ENCODE assay signal across 21 mouse cellular contexts in the genomic region with DNA sequence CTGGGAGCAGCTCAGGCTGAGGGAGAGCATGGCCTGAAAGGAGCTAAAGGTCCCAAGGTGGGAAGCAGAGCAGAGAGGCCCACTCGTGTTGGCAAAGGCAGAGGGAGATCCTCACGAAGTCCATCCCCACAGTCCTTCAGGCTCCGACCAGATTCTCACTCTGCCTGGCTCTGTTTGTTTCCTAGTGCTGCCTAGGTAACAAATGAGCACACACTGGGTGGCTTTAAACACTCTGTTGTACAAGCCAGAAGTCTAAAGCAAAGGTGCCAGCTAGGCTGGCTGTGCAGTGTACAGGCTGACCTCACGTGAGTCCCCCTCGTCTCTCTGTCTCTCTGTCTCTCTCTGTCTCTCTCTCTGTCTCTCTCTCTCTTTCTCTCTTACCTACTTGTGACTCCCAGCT.
DNase-seq lines count a peak whose midpoint lies in the region; ATAC-seq and TF ChIP-seq lines count a peak whose summit lies in the region.
"Had no signal": no experiment of that assay in that cellular context is flagged by ENCODE, and none has a peak within 500 bp of the region (broad histone marks: within the 10 kb centered on the region; RNA-seq: fewer than 3 reads in every experiment).

No protein-coding gene starts in this region.

- H3K27ac ChIP-seq in heart, embryonic 11.5 days (ENCODE audit: low read depth, low read length): no peak overlapping the region
- H3K27ac ChIP-seq in heart, embryonic 12.5 days (ENCODE audit: poor library complexity, severe bottlenecking): no peak overlapping the region
- H3K27ac ChIP-seq in lung, embryonic 16.5 days (ENCODE audit: low read length): no peak overlapping the region
- no peak overlapping the region for H3K27ac ChIP-seq in stomach, embryonic 16.5 days (ENCODE audit: low read length)
- H3K27ac ChIP-seq in stomach, postnatal 0 days (replicated peaks): no peak overlapping the region
- H3K27ac ChIP-seq: embryonic facial prominence, embryonic 15.5 days; kidney, postnatal 0 days; left cerebral cortex, adult 2 months; liver, embryonic 15.5 days; macrophage had no signal

- H3K4me1 ChIP-seq in heart, embryonic 11.5 days (ENCODE audit: control insufficient read depth, insufficient read depth, low read length): peaks cover 27% of the 10 kb centered on the region
- H3K4me1 ChIP-seq in heart, embryonic 12.5 days (replicated peaks): peaks cover 27% of the 10 kb centered on the region
- peaks cover 13% of the 10 kb centered on the region for H3K4me1 ChIP-seq in lung, embryonic 16.5 days (replicated peaks; ENCODE audit: control insufficient read depth, insufficient read depth, low read length)
- H3K4me1 ChIP-seq in stomach, embryonic 16.5 days (ENCODE audit: control insufficient read depth, insufficient read depth, low read length): peaks cover 13% of the 10 kb centered on the region
- H3K4me1 ChIP-seq in stomach, postnatal 0 days (replicated peaks; ENCODE audit: control insufficient read depth, insufficient read depth): no peaks in the 10 kb centered on the region; the same call in 1 of the 2 replicates
- H3K4me1 ChIP-seq: liver, embryonic 15.5 days had no signal

- no peaks in the 10 kb centered on the region for H3K36me3 ChIP-seq in heart, embryonic 11.5 days (ENCODE audit: control insufficient read depth, insufficient read depth, low read length)
- H3K36me3 ChIP-seq in heart, embryonic 12.5 days: no peaks in the 10 kb centered on the region
- H3K36me3 ChIP-seq in lung, embryonic 16.5 days (ENCODE audit: control insufficient read depth, insufficient read depth, low read length): no peaks in the 10 kb centered on the region
- H3K36me3 ChIP-seq in stomach, embryonic 16.5 days (ENCODE audit: control insufficient read depth, insufficient read depth, low read length): no peaks in the 10 kb centered on the region
- no peaks in the 10 kb centered on the region for H3K36me3 ChIP-seq in stomach, postnatal 0 days (ENCODE audit: control insufficient read depth, insufficient read depth, low read length)
- H3K36me3 ChIP-seq: embryonic facial prominence, embryonic 15.5 days; liver, embryonic 15.5 days had no signal

- 0 out of 2 replicates have a peak overlapping the region, but pooled peaks have one; percentile 28 for H3K9ac ChIP-seq in heart, embryonic 11.5 days (ENCODE audit: low read depth, low read length)
- H3K9ac ChIP-seq in heart, embryonic 12.5 days: no peak overlapping the region
- H3K9ac ChIP-seq in lung, embryonic 16.5 days (ENCODE audit: low read length): no peak overlapping the region
- H3K9ac ChIP-seq in stomach, embryonic 16.5 days (ENCODE audit: low read length): no peak overlapping the region
- H3K9ac ChIP-seq in stomach, postnatal 0 days (ENCODE audit: low read length): no peak overlapping the region
- H3K9ac ChIP-seq: embryonic facial prominence, embryonic 15.5 days; liver, embryonic 15.5 days had no signal

- ATAC-seq in heart, embryonic 11.5 days (replicated peaks; ENCODE audit: insufficient number of reproducible peaks, low FRiP score, low TSS enrichment): no peak
- ATAC-seq in heart, embryonic 12.5 days (ENCODE audit: insufficient number of reproducible peaks, low FRiP score): no peak
- 0 out of 2 replicates have a peak, but pooled peaks have one; percentile 32 for ATAC-seq in lung, embryonic 16.5 days (ENCODE audit: low read depth)
- peak; percentile 23; the same call in 1 of the 2 replicates for ATAC-seq in stomach, embryonic 16.5 days (ENCODE audit: insufficient read depth, low FRiP score)
- no peak for ATAC-seq in stomach, postnatal 0 days (ENCODE audit: low FRiP score, low TSS enrichment)
- ATAC-seq: forebrain, embryonic 16.5 days had no signal

- WGBS in heart, embryonic 11.5 days (ENCODE audit: insufficient replicate concordance): 51% methylated on average over 5 of the region's 5 CpGs
- 43% methylated on average over 5 of the region's 5 CpGs for WGBS in heart, embryonic 12.5 days
- 52% methylated on average over 5 of the region's 5 CpGs for WGBS in lung, embryonic 16.5 days
- WGBS in stomach, embryonic 16.5 days: 51% methylated on average over 5 of the region's 5 CpGs
- WGBS in stomach, postnatal 0 days: 46% methylated on average over 5 of the region's 5 CpGs

- no peak for TF ChIP-seq EP300 in stomach, postnatal 0 days (optimal IDR thresholded peaks at IDR 0.05)

- TF ChIP-seq CTCF in stomach, postnatal 0 days (IDR thresholded peaks at IDR 0.05; ENCODE audit: low read depth): no peak

- no peaks in the 10 kb centered on the region for H3K9me3 ChIP-seq in heart, embryonic 11.5 days (replicated peaks; ENCODE audit: control insufficient read depth, low read length)
- H3K9me3 ChIP-seq in heart, embryonic 12.5 days (replicated peaks): no peaks in the 10 kb centered on the region
- no peaks in the 10 kb centered on the region for H3K9me3 ChIP-seq in lung, embryonic 16.5 days (ENCODE audit: control insufficient read depth, low read length)
- no peaks in the 10 kb centered on the region for H3K9me3 ChIP-seq in stomach, embryonic 16.5 days (replicated peaks; ENCODE audit: control insufficient read depth, low read length)
- H3K9me3 ChIP-seq in stomach, postnatal 0 days (ENCODE audit: control insufficient read depth, low read length): no peaks in the 10 kb centered on the region
- H3K9me3 ChIP-seq: embryonic facial prominence, embryonic 15.5 days; liver, embryonic 15.5 days had no signal

- peak; percentile 20 for DNase-seq in embryo, embryonic 10.5 days (ENCODE audit: low spot score)
- no peak for DNase-seq in embryo, embryonic 10 days (ENCODE audit: low spot score)
- no peak for DNase-seq in lung, postnatal 14 days
- DNase-seq in stomach, postnatal 0 days (ENCODE audit: low spot score): no peak
- DNase-seq: adrenal gland, postnatal 14 days; cerebellum, adult 8-10 months; cerebellum, postnatal 36 days; gastrocnemius, postnatal 14 days; kidney, adult 18-20 months; left cerebral cortex, postnatal 4 days; liver had no signal

- H3K4me2 ChIP-seq in heart, embryonic 11.5 days: no peak overlapping the region
- H3K4me2 ChIP-seq in heart, embryonic 12.5 days: no peak overlapping the region
- no peak overlapping the region for H3K4me2 ChIP-seq in lung, embryonic 16.5 days (ENCODE audit: low read depth, low read length)
- no peak overlapping the region for H3K4me2 ChIP-seq in stomach, embryonic 16.5 days (ENCODE audit: low read depth, low read length)
- H3K4me2 ChIP-seq in stomach, postnatal 0 days (replicated peaks; ENCODE audit: low read depth): no peak overlapping the region
- H3K4me2 ChIP-seq: embryonic facial prominence, embryonic 15.5 days; liver, embryonic 15.5 days had no signal

- no peaks in the 10 kb centered on the region for H3K27me3 ChIP-seq in heart, embryonic 11.5 days (ENCODE audit: control insufficient read depth, insufficient read depth, low read length)
- no peaks in the 10 kb centered on the region for H3K27me3 ChIP-seq in heart, embryonic 12.5 days (replicated peaks)
- no peaks in the 10 kb centered on the region for H3K27me3 ChIP-seq in lung, embryonic 16.5 days (ENCODE audit: control insufficient read depth, insufficient read depth, low read depth, low read length)
- H3K27me3 ChIP-seq in stomach, embryonic 16.5 days (ENCODE audit: control insufficient read depth, insufficient read depth, low read length): 0 out of 2 replicates have a peak, but pooled peaks cover 3% of the 10 kb centered on the region
- no peaks in the 10 kb centered on the region for H3K27me3 ChIP-seq in stomach, postnatal 0 days (ENCODE audit: control insufficient read depth, insufficient read depth, low read length)
- H3K27me3 ChIP-seq: liver, embryonic 15.5 days had no signal

- H3K4me3 ChIP-seq in heart, embryonic 11.5 days (ENCODE audit: low read depth, low read length): no peak overlapping the region
- no peak overlapping the region for H3K4me3 ChIP-seq in heart, embryonic 12.5 days
- no peak overlapping the region for H3K4me3 ChIP-seq in lung, embryonic 16.5 days (ENCODE audit: low read length)
- H3K4me3 ChIP-seq in stomach, embryonic 16.5 days (replicated peaks; ENCODE audit: low read length): no peak overlapping the region
- H3K4me3 ChIP-seq in stomach, postnatal 0 days (ENCODE audit: low read depth, low read length): no peak overlapping the region
- H3K4me3 ChIP-seq: embryonic facial prominence, embryonic 15.5 days; left cerebral cortex, adult 2 months; liver, embryonic 15.5 days had no signal

Comparison
In these comparisons a context has a peak if more than half of its experiments do, and no peak if none do; other contexts are left out.
1. ATAC-seq: peak in lung, embryonic 16.5 days (single experiment) and stomach, embryonic 16.5 days (single experiment); none in heart, embryonic 11.5 days (single experiment), heart, embryonic 12.5 days (single experiment) and stomach, postnatal 0 days (single experiment).